Mouse (Mus musculus) kidney, postnatal 0 days (tissue): ENCODE measurements at regions not wholly inside any gene's neighbourhood (a gene's known extent, or its start where the extent isn't known, plus 50 kb on each side); places are given as distances from the start of the nearest gene placed in this dataset.
A peak's percentile ranks its signal among the peaks of the same experiment; 100 is the strongest.
"Not testable (repeated sequence)": the region's sequence is repeated elsewhere in the genome, so short reads cannot be mapped to it uniquely, and the experiment has no call there.

Source experiments
- ATAC-seq: fragments of 200-750 bp; cut with Nextera tagmentation; replicated peaks from 2 replicates; pipeline ENCODE4 v1.8.0; 2017; ENCODE audit warnings: low read depth, moderate number of reproducible peaks, moderate TSS enrichment, moderate library complexity; ENCODE audit not compliant: low FRiP score
- DNase-seq: peaks from one replicate; pipeline ENCODE4 v3.0.0-alpha.2; 2016; ENCODE audit warnings: low spot score
- H3K27ac ChIP-seq: fragments of 300-500 bp; sonication (generic); 2 replicates; pipeline ENCODE4 v1.5.1; 2014; ENCODE audit warnings: mild to moderate bottlenecking
- H3K27me3 ChIP-seq: fragments of 300-500 bp; sonication (generic); 2 replicates; pipeline ENCODE4 v1.6.1; 2014; ENCODE audit warnings: low read length, mixed read lengths; ENCODE audit not compliant: insufficient read depth
- H3K36me3 ChIP-seq: fragments of 300-500 bp; sonication (generic); 2 replicates; pipeline ENCODE4 v1.6.1; 2014; ENCODE audit warnings: low read length, mixed read lengths; ENCODE audit not compliant: insufficient read depth
- H3K4me1 ChIP-seq: fragments of 300-500 bp; sonication (generic); replicated peaks from 2 replicates; pipeline ENCODE4 v1.6.1; 2014; ENCODE audit warnings: antibody characterized with exemption, low read length, mixed read lengths; ENCODE audit not compliant: insufficient read depth
- H3K4me2 ChIP-seq: fragments of 300-500 bp; sonication (generic); 2 replicates; pipeline ENCODE4 v1.6.1; 2014; ENCODE audit warnings: mild to moderate bottlenecking, low read length, moderate library complexity, mixed read lengths
- H3K4me3 ChIP-seq: fragments of 300-500 bp; sonication (generic); replicated peaks from 2 replicates; pipeline ENCODE4 v1.5.1; 2014; ENCODE audit warnings: low read depth, low read length
- H3K9ac ChIP-seq: fragments of 300-500 bp; sonication (generic); 2 replicates; pipeline ENCODE4 v1.6.1; 2014; ENCODE audit warnings: low read depth, low read length
- H3K9me3 ChIP-seq: fragments of 300-500 bp; sonication (generic); replicated peaks from 2 replicates; pipeline ENCODE4 v1.6.1; 2016; ENCODE audit warnings: low read length, inconsistent platforms, mixed read lengths
- CTCF ChIP-seq: IDR thresholded peaks from 2 replicates; pipeline ENCODE4 v1.5.1; 2016; ENCODE audit warnings: antibody characterized with exemption, low read depth, mild to moderate bottlenecking, moderate library complexity
- WGBS: fragments of 180-500 bp; shearing (Covaris S2); extraction: QIAGEN DNeasy Blood & Tissue Kit; methylation state at CpG from one replicate; pipeline ENCODE4 v1.1.7; 2014; 5-methylcytosine and 5-hydroxymethylcytosine counted together

GRCm38 (mm10) chr4:105705996-105706395, 83.7 kb upstream of the Gm12728 start:
- Histone ChIP-seq H3K9ac (no peak overlapping the region), H3K9me3 (no peaks in the 10 kb centered on the region), H3K36me3 (no peaks in the 10 kb centered on the region), H3K27me3 (no peaks in the 10 kb centered on the region), H3K4me3 (no peak overlapping the region), H3K4me1 (no peaks in the 10 kb centered on the region), H3K27ac (no peak overlapping the region), H3K4me2 (no peak overlapping the region)
- ATAC-seq: no peak
- WGBS: 35% methylated on average over 6 of the region's 6 CpGs
- no peak for DNase-seq
- TF ChIP-seq CTCF: no peak

- ATAC-seq (no peak), DNase-seq (peak; percentile 68)
- Histone ChIP-seq H3K9me3 (no peaks in the 10 kb centered on the region), H3K27me3 (no peaks in the 10 kb centered on the region), H3K4me1 (no peaks in the 10 kb centered on the region), H3K4me2 (no peak overlapping the region), H3K27ac (no peak overlapping the region), H3K36me3 (no peaks in the 10 kb centered on the region), H3K4me3 (no peak overlapping the region), H3K9ac (no peak overlapping the region)
- no peak for TF ChIP-seq CTCF
- WGBS: 36% methylated on average over 13 of the region's 13 CpGs
Observed at GRCm38 (mm10) chr4:105708080-105708796, 81.4 kb upstream of the Gm12728 start.

- Histone ChIP-seq H3K4me3 (no peak overlapping the region), H3K36me3 (no peaks in the 10 kb centered on the region), H3K4me2 (no peak overlapping the region), H3K9me3 (no peaks in the 10 kb centered on the region), H3K9ac (no peak overlapping the region), H3K4me1 (no peaks in the 10 kb centered on the region), H3K27me3 (no peaks in the 10 kb centered on the region), H3K27ac (no peak overlapping the region)
- WGBS: 88% methylated on average over 6 of the region's 6 CpGs
- ATAC-seq (no peak), DNase-seq (no peak)
- no peak for TF ChIP-seq CTCF
Observed at GRCm38 (mm10) chr4:105713956-105714355, 75.7 kb upstream of the Gm12728 start.

GRCm38 (mm10) chr4:105718080-105718479, 71.6 kb upstream of the Gm12728 start:
- 48% methylated on average over 5 of the region's 5 CpGs for WGBS
- no peak for TF ChIP-seq CTCF
- Histone ChIP-seq H3K9ac (no peak overlapping the region), H3K4me2 (no peak overlapping the region), H3K27me3 (no peaks in the 10 kb centered on the region), H3K4me1 (no peaks in the 10 kb centered on the region), H3K9me3 (no peaks in the 10 kb centered on the region), H3K27ac (no peak overlapping the region), H3K4me3 (no peak overlapping the region), H3K36me3 (no peaks in the 10 kb centered on the region)
- DNase-seq (no peak), ATAC-seq (no peak)

GRCm38 (mm10) chr4:105728696-105729095, 61.0 kb upstream of the Gm12728 start:
- ATAC-seq (no peak), DNase-seq (no peak)
- Histone ChIP-seq H3K27me3 (no peaks in the 10 kb centered on the region), H3K9me3 (no peaks in the 10 kb centered on the region), H3K4me2 (no peak overlapping the region), H3K4me3 (no peak overlapping the region), H3K27ac (no peak overlapping the region), H3K36me3 (no peaks in the 10 kb centered on the region), H3K9ac (no peak overlapping the region), H3K4me1 (no peaks in the 10 kb centered on the region)
- TF ChIP-seq CTCF: no peak
- WGBS: 47% methylated on average over 3 of the region's 3 CpGs

- WGBS: 77% methylated on average over 2 of the region's 2 CpGs
- no peak overlapping the region for H3K27ac ChIP-seq
- DNase-seq: no peak
- H3K9me3 ChIP-seq: no peaks in the 10 kb centered on the region
- TF ChIP-seq CTCF: no peak
- H3K4me2 ChIP-seq: no peak overlapping the region
- H3K36me3 ChIP-seq: no peaks in the 10 kb centered on the region
- ATAC-seq: no peak
- H3K9ac ChIP-seq: no peak overlapping the region
- no peak overlapping the region for H3K4me3 ChIP-seq
- H3K4me1 ChIP-seq: no peaks in the 10 kb centered on the region
- H3K27me3 ChIP-seq: no peaks in the 10 kb centered on the region
Observed at GRCm38 (mm10) chr4:105730900-105731299, 58.8 kb upstream of the Gm12728 start.

GRCm38 (mm10) chr4:105735116-105735515, 54.6 kb upstream of the Gm12728 start:
- not testable (repeated sequence) for DNase-seq, H3K27ac ChIP-seq, H3K36me3 ChIP-seq, H3K27me3 ChIP-seq, H3K4me2 ChIP-seq, ATAC-seq, H3K9me3 ChIP-seq, H3K4me1 ChIP-seq, H3K4me3 ChIP-seq, H3K9ac ChIP-seq
- 87% methylated on average over 6 of the region's 9 CpGs for WGBS
